Mouse (Mus musculus) cerebral cortex, adult 2 months (tissue): ENCODE measurements around the gene Zscan10.

Source experiments
- WGBS: fragments of 180-500 bp; shearing (Covaris S2); methylation state at CpG from one replicate; pipeline ENCODE4 v1.1.7; 2018; 5-methylcytosine and 5-hydroxymethylcytosine counted together

Gene Zscan10

GRCm38 (mm10) chr17:23592208-23592925 lies 8.3 kb upstream of the Zscan10 start:
- WGBS, result 4% methylated on average over 34 of the region's 34 CpGs

- 7% methylated on average over 13 of the region's 13 CpGs for WGBS
Measured at GRCm38 (mm10) chr17:23592926-23593300, 7.7 kb upstream of the Zscan10 start.

GRCm38 (mm10) chr17:23595139-23595538 lies 5.5 kb upstream of the Zscan10 start:
- WGBS, result 80% methylated on average over 4 of the region's 4 CpGs

GRCm38 (mm10) chr17:23598582-23599552 lies 1.8 kb upstream of the Zscan10 start, which contains the start of gene Zfp13:
Zfp13 (minus strand) TSS chr17:23599487.
- 8% methylated on average over 31 of the region's 31 CpGs for WGBS

- WGBS, result 53% methylated on average over 7 of the region's 7 CpGs
Measured at GRCm38 (mm10) chr17:23599605-23600063, 1.0 kb upstream of the Zscan10 start.

GRCm38 (mm10) chr17:23601836-23602585 lies 1.4 kb downstream of the Zscan10 start:
- WGBS, result 71% methylated on average over 10 of the region's 10 CpGs

- WGBS, result 20% methylated on average over 8 of the region's 8 CpGs
Measured at GRCm38 (mm10) chr17:23603077-23603476, 2.4 kb downstream of the Zscan10 start.

GRCm38 (mm10) chr17:23603542-23603941 lies 2.9 kb downstream of the Zscan10 start:
- WGBS, result 41% methylated on average over 2 of the region's 2 CpGs

GRCm38 (mm10) chr17:23604394-23604793 lies 3.7 kb downstream of the Zscan10 start:
- 85% methylated on average over 7 of the region's 7 CpGs for WGBS

GRCm38 (mm10) chr17:23605220-23605619 lies 4.6 kb downstream of the Zscan10 start:
- 91% methylated on average over 8 of the region's 8 CpGs for WGBS

- 80% methylated on average over 24 of the region's 24 CpGs for WGBS
Measured at GRCm38 (mm10) chr17:23609612-23610011, 9.0 kb downstream of the Zscan10 start.

- WGBS, result 84% methylated on average over 28 of the region's 28 CpGs
Measured at GRCm38 (mm10) chr17:23610361-23610800, 9.7 kb downstream of the Zscan10 start.

GRCm38 (mm10) chr17:23617087-23617486 lies 16.4 kb downstream of the Zscan10 start:
- 56% methylated on average over 9 of the region's 9 CpGs for WGBS

GRCm38 (mm10) chr17:23620351-23620750 lies 19.7 kb downstream of the Zscan10 start:
- WGBS, result 82% methylated on average over 7 of the region's 7 CpGs

GRCm38 (mm10) chr17:23627813-23628212 lies 27.2 kb downstream of the Zscan10 start:
- WGBS, result 57% methylated on average over 7 of the region's 7 CpGs

- 16% methylated on average over 22 of the region's 22 CpGs for WGBS
Measured at GRCm38 (mm10) chr17:23630195-23631020, 29.8 kb downstream of the Zscan10 start.

GRCm38 (mm10) chr17:23631241-23631640 lies 30.6 kb downstream of the Zscan10 start:
- 85% methylated on average over 8 of the region's 8 CpGs for WGBS

GRCm38 (mm10) chr17:23644613-23645495 lies 44.2 kb downstream of the Zscan10 start, which contains the start of gene Mmp25:
Mmp25 (minus strand) TSS chr17:23645277.
- 4% methylated on average over 58 of the region's 58 CpGs for WGBS

GRCm38 (mm10) chr17:23645894-23646293 lies 45.2 kb downstream of the Zscan10 start:
- 69% methylated on average over 10 of the region's 10 CpGs for WGBS

- 73% methylated on average over 6 of the region's 6 CpGs for WGBS
Measured at GRCm38 (mm10) chr17:23651363-23651762, 50.7 kb downstream of the Zscan10 start.
